Mouse (Mus musculus) c-Kit-positive CD71-positive TER-119-positive erythroid progenitor cells, embryonic 14.5 days (primary cell): Measurements from ENCODE around the gene Khdrbs2.
"Not testable (repeated sequence)": the region's sequence is repeated elsewhere in the genome, so short reads cannot be mapped to it uniquely, and the experiment has no call there.

Source experiments
- DNase-seq: peaks from one replicate; pipeline ENCODE4 v3.0.0-alpha.2; 2013; ENCODE audit warnings: low spot score

Khdrbs2 gene

DNA sequence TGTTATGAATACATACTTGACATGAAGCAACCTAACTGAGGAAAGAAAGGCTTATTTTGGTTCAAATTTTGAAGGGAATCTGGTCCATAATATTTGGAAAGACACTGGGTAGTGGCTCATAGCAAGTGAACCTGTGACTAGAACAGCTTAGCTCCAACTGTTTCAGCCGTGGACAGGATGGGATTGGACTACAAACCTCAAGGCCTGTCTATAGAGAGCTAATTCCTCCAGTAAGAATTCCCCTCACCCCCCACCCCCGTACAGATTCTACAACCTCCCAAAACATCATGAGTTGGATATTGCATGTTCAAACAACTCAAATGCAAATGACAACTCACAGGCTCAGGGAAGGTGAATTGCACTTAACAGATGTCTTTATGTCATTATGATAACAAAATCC is 298.5 kb downstream of the Khdrbs2 start:
- no peak for DNase-seq

DNA sequence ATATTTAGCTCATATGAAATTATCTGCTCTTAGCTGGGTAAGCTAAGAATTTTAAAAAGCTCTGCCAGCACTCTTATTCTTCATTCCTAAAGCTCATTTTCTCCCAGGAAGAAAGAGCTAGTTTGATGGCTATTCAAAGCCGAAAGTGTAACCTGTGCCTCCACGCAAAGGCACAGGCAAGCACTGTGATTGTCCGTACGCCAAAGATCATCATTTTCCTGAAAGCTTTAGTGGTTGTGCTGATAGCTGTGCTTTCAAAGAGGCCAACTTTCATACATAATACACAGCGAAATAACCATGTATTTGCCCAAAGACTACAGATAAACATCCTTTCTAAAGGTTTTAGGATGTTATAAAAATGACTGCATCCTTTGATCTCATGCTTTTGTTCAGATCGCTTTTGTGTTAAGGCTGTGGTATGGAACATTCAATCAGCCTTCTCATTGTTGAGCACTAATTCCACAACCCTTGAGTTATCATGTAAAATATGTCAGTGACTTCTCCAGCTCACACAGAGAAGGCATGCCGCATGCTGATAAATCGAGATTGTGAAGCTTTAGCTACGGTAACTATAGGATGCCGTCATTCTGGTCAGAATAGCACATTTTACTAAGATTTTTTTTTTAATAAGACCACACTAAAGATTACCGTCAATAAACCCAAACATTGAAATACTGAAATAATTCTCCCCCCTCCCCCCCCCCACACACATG is 299.1 kb downstream of the Khdrbs2 start:
- DNase-seq, result no peak

DNA sequence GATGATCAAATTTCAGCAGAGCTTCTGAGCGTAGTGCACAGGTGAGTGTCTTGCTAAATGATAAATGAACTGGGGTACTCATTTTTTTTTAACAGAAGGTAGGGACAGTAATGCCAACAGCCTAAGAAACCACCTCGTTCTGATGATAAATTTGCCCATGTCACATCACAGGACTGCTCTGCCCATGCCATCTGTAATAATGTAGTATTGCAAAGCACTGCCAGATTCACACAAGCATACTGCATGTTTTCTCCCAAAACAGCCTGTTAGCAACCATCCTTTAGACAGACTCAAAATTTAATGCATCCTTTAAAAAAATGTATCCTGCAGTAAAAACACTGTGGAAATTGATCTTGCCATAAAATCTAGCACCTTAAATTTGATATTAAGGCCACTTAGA is 315.4 kb downstream of the Khdrbs2 start:
- DNase-seq, result no peak

DNA sequence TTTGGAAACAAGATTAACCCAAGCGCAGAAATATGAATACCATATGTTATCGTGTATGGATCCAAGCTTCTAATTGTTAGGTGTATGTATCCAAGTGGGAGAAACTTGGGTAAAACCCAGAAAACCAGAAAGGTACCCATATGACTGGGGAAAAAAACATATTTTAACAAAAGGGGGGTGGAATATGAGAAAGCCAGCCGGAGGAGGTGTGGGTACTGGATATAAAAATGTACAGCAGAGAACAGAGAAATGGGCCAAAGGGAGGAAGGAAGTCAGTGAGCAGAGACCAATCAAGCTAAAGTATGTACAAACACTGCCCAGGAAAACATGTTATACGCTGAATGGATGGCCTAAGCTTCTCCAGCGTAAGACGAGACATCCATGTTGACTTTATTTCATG is 330.9 kb downstream of the Khdrbs2 start:
- no peak for DNase-seq

DNA sequence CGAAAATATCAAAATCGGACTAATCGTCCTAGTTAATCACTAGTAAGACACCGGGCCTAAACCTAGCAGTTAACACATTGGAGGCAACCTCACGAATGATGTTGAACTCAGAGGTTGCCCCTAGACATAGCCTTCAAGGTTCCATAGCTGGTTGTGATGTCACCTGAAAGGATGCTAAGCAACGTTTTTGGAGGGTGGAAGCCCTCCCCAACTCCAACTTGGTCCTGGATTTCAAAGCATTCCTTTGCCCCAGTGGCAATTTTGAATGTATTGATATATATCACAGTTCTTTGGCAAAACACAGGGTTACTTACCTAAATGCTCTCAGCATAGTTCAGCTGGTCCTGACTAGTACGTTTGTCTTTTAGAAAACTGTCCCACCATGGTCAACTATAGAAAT is 374.7 kb downstream of the Khdrbs2 start, which contains the start of gene Gm5415:
Gene Gm5415 (minus strand): TSS at position 101 of the 400 bp plus-strand sequence.
- not testable (repeated sequence) for DNase-seq

DNA sequence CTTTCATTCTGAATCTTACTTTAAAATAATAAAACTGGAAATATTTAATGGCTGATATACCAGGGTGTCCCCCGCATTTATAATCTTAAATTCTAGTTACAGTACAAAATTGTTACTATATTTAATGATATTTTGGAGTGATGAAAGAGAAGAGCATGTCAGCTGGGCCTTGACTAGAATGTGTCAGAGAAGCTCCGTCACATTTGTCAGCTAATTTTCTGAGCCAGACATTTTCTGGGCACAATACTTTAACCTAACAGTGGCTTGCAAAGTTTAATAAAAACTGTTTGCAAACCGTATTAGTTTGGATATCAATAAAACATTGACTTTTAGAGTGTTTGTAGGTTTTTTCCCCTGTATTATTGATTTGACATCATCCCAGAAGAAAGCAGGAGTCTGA is 380.9 kb downstream of the Khdrbs2 start:
- no peak for DNase-seq

DNA sequence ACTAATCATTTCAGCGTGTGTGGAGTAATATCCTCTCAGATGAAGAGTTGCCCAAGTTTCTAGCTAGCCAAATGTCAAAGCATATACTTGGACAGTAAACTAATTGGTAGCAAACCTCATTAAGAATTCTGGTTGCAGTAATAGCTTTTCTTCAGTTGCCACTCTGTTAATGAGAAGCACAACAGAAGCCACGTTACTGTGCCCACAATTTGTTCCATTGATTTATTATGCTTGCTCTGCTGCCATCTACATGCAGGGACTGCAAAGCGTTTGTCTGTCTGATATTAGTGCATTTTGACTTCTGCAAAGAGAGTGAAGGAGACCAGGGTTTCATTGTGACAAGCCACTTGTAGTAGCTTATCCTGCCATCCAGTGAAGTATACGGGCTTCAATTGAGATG is 381.4 kb downstream of the Khdrbs2 start:
- no peak for DNase-seq

DNA sequence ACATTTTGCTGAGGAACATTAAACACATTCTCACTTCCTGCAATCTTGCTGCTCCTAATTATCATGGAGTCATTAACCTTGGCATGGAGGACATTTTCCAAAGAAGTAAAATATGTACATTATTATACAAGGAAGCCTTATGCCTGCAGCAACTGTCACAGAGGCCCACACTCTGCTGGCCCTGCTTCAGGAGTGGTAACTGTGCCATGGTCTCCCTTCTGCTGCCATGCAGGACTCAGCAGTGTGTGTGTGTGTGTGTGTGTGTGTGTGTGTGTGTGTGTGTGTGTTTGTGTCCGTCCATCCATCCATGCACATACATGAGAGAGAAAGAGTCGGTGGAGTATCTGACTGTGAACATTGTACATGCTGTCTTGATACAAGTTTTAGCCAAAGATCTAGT is 396.4 kb downstream of the Khdrbs2 start:
- DNase-seq, result no peak

DNA sequence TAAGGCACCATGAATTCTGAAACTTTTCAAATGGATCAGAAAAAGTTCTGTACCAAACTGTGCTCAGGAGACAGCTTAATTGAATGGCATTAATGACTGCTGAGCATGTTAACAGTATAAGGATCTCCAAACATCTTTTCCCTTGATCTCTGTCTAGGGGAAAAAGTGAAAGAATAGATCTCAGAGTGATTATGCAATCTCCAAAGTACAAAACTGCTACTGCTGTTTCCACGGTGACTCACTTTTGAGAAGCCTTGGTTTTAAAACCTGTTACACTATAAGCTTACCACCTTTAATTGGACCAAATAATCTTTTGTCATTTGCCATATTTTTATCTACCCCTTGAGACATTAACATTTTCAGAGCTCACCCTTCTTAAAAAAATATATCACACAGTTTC is 453.5 kb downstream of the Khdrbs2 start:
- no peak for DNase-seq

DNA sequence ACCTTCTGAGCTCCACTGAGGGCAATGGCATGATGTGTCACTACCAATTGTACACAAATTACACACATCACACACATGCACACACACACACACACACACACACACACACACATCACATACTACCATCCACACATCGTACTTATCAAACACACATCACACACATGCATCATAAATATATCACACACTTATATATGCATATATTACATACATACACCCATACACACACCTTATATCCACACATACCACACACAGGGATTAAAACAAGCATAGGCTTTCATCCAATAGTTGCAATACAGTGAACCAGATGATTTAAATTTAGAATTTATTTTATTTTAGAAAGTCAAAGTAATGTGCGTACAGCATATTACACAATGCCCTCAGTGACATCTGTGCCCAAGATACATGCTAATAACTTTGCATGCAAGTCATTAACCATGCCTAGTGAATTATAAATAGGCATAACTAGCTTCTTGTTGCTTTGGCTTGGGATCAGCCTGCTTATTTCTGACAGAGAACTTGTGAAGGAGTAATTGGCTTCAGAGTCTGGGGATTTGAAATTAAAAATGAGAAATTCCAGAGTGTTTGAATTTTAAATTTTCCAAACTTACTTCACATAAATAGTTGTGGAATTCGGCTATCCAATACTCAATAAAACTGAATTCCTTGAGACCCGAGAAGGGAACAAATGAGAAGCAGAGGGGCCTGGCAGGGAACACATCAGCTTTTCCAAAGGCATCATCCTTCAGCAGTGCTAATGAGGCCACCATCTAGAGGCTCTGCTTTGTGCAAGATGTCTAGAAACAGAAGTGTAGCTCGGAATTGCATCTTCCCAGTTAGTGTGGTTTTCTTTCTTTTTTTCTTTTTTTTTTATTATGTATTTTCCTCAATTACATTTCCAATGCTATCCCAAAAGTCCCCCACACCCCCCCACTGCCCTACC is 460.2 kb downstream of the Khdrbs2 start:
- no peak for DNase-seq

DNA sequence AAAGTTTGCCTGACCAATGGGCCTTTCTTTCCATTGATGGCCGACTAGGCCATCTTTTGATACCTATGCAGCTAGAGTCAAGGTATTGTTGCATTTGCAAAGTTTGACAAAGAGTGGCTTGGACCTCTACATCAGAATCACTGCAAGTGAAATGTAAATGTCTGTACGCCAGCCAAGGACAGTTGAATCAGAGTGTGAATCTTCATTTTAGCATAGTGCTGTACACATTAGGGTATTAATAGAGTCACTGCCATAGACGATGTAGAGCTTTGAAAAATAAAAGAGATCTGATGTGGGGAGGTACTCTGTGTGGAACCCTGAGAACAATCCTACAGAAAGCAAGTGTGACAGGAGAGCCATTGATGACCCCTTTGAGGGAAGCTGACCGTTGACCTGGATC is 460.9 kb downstream of the Khdrbs2 start:
- DNase-seq, result no peak

DNA sequence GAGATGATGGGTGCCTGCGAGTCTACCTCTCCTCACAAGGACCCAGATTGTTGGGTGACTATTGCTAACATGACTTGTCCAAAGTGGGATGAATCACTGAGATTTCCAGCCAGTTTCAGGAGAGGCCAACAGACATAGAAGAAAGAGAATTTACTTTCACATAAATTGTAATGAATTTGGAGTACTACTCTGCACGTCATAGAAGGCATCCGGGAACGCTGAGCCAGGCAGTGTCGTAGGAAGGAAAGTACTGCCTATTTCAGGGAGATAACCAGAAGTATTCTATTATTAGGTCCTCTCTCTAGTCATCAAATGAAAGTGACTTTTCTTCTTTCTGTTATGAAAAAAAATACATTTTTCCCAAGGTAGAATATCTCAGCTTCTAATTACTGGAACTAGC is 466.6 kb downstream of the Khdrbs2 start:
- no peak for DNase-seq

DNA sequence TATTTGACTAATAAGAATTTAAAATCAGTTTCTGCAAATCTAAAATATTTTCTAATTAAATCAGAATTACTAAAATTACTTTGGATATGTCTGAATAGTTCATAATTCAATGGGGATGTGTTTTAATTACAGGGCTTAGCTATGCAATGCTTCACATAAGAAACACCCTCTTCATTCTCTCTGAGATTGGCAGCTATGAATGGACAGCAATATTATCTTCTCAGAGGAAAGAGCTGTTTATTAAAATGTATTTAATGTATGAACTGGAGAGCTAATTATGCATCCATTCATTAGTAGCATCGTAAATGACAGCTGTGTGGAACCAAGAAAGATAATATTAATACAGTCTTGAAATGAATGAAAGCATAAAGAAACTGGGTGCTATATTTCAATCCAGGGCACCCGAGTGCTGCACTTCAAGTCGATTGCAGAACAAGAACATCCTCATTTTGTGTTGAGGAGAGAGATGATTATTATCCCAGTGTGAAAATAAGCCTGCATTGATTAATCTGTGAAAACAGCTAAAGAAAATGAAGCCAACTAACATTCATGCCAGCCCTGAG is 477.2 kb downstream of the Khdrbs2 start:
- no peak for DNase-seq

DNA sequence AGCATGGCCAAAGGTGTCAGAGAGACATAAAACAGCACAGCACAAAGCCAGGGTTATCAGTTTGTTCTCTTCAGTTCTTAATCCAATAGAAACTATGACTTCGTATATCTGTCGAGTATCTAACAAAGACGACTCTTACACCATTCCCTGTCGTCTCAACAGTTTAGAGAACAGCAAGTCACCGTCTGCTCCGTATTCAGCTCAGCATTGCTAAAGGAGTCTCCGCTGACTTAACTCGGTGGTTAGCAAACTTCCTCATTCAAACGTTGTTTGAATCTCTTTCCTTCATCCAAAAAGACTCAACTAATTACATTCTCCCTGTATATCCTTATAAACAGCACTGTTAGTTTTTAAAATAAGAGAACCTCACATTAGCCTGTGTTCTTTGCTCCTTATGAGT is 521.3 kb downstream of the Khdrbs2 start:
- no peak for DNase-seq

DNA sequence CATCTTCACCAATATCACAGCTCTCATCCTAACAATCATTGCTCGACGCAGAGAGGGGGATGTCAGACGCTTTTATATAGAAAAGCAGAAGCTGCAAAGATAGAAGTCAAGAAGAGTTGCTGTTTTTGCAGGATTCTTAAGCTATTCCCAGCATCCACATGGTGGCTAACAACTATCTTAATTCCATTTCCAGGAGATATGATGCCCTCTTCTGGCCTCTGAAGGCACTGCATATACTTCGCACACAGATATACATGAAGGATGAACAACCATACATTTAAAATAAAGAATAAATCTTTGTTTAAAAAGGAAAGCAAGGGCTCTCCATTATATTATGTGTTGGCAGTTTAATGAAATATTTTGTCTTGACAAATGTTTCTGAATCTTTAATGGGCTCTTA is 527.6 kb downstream of the Khdrbs2 start:
- no peak for DNase-seq

DNA sequence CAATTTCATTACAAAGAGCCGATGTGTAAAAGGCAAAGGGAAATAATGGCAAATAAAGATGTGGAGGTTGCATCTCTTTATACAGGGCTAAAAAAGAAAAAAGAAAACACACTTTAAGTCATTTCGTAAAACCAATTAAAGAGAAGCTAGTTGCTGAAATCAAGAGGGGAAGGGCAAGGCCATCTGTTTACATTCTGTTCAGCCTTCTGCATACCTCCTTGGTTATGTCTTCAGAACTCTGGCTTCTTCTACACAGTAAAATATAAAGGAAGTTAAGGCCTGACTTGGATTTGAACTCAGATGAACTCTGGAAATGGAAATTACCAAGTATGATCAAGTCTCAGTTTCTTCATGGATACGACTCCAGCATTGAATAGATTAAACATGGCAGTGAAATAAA is 528.8 kb downstream of the Khdrbs2 start:
- DNase-seq, result no peak
